Mouse (Mus musculus): Measurements from ENCODE around the gene Sppl2a.
A peak's percentile ranks its signal among the peaks of the same experiment; 100 is the strongest.
"Not testable (repeated sequence)": the region's sequence is repeated elsewhere in the genome, so short reads cannot be mapped to it uniquely, and the experiment has no call there.

Gene Sppl2a

DNA sequence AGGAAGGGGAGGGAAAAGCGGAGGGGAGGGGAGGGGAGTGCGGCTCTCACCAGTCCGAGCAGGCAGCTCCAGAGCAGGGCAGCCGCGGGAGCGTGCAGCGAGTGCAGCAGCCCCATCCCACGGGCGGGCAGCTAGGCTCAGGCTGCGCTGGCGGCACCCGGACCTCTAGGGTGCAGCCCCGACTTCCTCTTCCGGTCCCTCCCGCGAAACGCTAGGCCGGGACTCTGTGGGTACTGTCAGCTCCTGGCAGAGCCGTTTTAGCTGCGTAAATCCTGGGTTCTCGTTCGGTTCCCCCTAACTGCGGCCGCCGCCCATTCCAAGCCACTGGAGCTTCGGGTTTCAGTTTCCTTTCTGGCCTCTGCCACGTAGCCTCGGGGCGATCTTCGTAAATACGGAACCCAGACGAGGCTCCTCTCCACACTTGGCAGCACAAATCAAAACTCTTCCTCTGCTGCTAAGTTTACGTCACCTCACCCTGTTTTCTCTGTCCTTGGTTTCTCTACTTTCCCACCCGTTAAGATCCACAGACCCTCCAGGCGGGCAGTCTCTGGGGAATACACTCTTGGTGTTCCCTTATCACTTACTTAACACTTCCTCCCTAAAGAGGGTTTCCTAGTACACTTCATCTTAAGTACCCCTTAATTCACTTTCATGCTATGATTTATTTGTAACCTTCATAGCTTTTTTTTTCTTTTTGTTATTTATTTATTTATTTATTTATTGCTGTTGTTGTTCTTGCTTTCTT lies at the start of gene Sppl2a:
Sppl2a (minus strand) TSS at position 339 of the 745 bp plus-strand sequence.
- DNase-seq (ENCODE audit: low spot score) = peak; percentile 82

DNA sequence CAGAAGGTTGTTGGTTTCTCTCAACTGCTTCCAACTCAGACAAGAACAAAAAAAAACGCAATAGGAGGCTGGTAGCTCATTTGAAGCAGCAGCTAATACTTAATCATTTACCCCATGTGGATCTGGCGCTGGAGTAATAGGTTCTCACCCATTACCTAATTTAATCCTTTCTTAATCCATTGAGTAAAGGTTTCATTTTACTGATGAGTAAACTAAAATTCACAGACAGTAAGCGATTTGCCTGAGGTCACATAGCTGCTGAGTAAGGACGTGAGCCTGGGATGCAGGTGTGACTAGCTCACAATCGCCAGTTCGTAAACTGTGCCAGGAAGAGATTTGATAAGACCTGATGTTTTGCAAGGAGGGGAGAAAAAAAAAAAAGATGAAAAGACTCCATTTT lies 44.4 kb upstream of the Sppl2a start:
- DNase-seq (ENCODE audit: low spot score) = no peak

DNA sequence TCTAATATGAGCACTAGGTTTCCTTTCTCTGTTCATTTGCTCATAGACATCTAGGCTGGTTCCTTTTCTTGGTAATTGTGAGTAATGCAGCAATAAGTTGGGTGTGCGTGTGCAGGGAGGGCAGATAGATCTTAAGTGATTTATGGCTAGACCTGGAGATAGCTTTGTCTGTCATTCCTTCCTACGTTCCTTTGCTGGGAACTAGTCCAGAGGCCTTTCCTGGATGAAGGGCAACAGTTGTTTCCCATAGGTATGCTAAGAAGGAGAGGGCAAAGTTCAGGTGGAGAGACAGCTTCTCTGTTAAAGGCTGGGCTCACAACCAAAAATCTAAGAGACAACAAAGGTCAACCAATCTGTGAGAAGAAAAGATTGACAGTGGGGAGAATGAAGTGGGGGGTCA lies 28.7 kb upstream of the Sppl2a start:
- no peak for DNase-seq (ENCODE audit: low spot score)

DNA sequence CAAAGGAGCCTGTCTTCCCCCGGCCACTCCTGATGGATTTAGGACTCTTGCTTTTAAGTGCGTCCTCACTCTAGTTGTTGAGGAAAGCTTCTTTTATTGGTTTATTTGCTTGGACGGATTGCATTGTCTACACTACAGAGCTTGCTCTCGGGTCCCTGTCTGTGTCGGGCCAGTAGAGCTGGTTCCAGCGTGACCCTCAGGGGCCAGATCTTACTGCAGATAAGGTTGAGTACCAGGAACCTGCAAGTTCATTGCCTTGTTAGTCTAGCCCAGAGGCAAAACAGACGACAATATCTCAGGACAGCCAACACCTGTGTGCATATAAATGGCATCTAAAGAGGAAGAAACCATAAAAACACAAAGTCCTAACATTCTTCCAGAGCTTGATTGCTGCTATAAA lies 22.6 kb upstream of the Sppl2a start:
- no peak for DNase-seq (ENCODE audit: low spot score)

DNA sequence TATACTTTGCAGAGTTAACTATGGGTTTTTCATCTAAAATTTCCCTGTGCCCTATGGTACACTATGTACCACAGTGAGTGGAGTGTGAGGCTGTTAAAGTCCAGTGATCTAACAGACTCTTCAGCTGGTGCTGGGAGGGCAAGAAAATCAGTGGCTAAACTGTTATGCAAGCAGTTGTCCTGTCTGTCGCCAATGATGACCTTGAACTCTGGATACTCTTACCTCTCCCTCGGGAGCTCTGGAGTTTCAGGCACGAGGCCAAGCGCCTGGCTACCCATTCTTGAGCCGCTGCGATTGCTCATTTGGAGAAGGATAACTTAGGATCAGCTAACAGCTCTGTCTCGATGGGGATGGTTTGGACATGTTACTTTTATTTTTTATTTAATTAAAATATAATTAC lies 18.1 kb upstream of the Sppl2a start:
- DNase-seq (ENCODE audit: low spot score) = no peak

DNA sequence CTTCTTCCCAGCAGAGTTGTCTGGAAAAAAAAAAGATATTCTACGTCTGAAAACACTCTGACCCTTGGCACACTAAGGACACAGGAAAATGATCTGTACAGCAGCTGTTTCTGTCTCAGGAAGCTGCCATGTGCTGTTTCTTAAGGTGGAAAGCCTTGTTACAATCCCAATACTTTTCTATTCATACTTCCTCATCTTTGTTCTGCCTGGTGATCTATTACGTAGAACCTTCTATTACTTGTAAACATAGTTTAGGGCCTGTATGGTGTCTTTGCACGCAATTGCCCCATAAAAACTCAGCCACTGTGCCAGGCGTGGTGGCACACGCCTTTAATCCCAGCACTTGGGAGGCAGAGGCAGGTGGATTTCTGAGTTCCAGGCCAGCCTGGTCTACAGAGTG lies 17.4 kb upstream of the Sppl2a start:
- no peak for DNase-seq (ENCODE audit: low spot score)

DNA sequence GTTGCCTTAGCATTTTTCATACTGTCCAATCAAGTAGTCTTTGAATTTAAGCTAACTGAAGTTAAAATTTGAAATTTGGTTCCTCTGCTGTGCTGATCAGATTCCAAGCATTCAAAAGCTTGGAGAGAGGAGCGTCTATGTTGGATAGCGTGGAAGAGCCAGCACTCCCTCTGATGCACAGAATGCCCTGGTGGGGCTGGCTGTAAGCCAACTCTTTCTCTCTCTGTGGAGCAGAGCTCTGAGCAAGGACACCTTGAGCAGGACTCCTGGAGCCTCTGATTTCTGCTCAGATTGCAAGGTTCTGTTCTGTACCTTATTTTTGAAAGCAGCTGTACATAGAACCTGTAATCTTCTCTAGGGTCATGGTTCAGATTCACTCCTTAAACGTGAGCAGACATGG lies 16.8 kb upstream of the Sppl2a start:
- no peak for DNase-seq (ENCODE audit: low spot score)

DNA sequence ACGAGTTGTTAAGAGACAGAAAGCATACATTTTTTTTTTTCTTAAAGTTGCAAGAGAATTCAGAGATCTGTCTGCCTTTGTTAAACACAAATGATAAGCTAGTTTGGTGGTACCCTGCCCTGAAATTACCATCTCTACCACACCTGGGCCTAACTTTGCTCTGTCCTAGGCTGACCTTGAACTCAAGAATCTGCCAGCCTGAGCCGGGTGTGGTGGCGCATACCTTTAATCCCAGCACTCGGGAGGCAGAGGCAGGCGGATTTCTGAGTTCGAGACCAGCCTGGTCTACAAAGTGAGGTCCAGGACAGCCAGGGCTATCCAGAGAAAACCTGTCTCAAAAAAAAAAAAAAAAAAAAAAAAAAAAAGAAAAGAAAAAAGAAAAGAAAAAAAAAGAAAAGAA lies 16.3 kb upstream of the Sppl2a start:
- not testable (repeated sequence) for DNase-seq (ENCODE audit: low spot score)

DNA sequence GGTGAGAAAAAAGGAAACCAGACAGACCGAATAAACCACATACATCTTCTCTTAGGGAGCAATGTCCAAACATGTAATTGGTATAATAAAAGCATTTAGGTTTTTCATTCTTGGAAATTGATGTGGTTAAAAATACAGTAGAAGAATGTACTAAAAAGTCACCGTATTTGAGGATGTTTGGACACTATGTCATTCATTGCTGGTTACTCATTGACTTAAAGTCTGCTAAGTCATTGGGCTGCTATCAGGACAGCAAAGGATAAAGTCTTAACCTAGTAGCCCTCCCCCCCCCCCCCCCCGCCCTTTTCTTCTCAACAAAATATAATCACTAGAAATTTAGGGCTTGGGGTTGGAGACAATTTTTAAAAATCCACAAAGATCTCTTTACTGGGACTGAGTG lies 15.2 kb upstream of the Sppl2a start:
- DNase-seq (ENCODE audit: low spot score) = no peak

DNA sequence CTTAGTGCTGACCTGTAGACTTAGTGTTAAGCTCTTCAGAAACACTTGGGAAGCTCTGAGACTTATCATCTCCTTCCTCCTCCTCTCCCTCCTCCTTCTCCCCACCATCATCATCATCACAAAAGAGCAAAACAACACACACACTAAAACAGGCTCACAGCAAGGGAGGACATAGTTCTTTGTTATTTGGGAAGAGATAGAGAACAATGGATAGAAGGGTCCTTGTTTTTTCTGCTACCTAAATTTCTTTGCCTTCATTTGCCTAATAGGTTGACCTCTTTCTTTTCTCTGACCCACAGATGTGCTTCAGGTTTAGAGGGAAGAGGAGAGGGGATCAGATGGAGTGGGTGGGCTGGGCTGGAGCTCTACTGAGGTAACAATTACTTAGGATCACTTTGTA lies 14.6 kb upstream of the Sppl2a start:
- no peak for DNase-seq (ENCODE audit: low spot score)

DNA sequence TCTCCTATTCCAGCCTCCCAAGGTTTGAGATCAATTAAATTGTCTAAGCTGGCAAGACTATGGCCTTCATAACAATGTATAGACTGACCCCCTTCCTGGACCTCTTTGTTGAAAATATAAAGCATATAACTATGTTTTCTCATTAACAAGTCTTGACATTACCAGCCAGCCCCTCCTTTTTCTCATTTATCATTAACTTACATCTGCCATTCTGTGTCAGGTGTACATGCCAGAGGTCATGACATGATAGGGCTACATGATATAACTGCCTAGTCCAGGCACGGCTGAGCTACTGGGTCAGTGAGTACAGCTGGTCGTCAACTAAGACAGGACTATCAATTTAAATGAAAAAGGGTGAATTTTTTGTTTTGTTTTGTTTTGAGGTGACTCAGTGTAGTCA lies 10.2 kb upstream of the Sppl2a start:
- no peak for DNase-seq (ENCODE audit: low spot score)

DNA sequence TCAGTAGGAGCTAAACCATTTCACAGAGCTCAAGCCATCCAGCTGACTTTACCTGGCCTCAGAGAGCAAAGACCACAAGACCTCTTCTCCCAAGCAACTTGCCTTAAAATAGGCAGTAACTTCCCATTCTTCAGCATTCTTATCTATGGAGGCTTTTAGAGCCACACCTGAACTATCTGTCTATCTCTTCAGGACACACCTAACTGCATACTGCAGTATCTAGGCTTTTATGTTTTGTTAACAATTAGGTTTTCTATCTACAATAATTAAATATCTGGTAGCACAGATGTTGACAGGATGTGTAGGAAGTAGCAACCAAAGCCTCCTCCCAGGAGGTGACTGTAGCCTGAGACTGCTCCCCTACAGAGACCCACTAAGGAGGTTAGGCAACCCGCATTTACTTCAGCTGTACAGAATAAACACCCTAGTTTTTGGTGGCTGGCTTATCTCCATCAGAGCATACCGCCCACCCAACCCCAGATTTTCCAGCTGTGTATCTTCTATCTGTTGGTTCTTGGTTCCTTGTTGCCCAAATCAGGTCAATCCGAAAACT lies 7.4 kb upstream of the Sppl2a start:
- DNase-seq (ENCODE audit: low spot score) = no peak

DNA sequence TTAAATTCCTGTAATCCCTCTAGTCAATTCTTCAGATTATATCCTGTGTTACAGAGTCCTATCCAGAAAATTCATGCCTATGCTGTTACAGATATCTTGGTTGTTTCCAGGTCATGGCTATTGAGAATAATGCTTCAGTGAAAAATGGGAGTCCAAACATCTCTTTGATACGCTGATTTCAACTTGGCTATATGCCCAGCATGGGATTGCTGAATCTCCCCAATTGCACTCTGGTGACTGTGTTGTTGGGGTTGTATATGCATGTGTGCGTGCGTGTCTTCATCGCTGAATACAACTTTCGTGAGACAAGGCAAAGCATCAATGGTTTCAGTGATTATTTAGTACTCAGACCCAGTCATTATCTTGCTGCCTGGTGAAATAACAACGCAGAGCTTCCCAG lies 5.0 kb upstream of the Sppl2a start:
- no peak for DNase-seq (ENCODE audit: low spot score)

DNA sequence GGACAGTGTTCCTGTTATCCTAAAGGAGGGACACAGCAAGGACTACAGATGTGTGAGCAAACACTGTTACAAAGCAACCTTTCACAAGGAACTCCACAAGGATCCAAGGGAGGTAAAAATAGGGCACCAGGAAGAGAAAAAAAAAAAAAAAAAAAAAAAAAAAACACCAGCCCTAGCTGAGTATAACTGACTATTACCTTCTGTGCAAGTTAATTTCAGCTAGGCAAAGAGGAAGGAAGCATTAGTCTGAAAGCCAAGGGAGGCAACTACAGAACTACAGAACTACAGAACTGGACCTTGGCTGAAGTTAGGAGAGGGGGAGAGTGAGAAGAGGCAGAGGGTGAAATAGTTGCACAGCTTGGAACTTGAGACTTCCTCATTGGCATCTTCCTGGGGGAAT lies 886 bp upstream of the Sppl2a start:
- no peak for DNase-seq (ENCODE audit: low spot score)

DNA sequence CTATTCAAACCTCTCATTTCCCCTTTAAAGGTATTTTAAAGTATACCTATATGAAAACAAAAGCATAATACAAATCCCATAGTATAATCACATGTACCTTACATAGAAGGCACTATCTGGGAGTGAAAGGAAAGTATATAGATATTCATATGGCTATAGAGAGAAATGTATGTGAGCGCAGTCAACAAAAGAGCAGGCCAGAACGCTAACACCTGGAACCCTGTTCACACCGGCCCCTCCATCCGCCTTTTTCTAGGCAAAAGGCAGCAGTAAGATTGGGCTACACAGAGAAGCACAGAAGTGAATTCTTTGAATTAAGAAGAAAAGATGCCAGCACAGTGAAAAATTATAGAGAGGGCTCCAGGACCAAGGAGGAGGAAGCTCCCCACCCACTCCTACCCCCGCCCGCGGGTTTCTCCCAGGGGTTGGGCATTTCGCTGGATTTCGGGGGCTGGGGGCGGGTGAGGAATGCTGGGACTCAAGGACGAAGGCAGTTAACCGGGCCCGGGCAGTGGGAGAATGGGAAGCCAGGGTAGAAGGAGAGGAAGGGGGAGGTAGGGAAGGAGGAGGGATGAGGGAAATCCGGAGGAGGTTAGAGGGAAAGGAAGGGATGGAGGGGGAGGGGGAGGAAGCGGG lies 656 bp downstream of the Sppl2a start:
- DNase-seq (ENCODE audit: low spot score) = no peak

DNA sequence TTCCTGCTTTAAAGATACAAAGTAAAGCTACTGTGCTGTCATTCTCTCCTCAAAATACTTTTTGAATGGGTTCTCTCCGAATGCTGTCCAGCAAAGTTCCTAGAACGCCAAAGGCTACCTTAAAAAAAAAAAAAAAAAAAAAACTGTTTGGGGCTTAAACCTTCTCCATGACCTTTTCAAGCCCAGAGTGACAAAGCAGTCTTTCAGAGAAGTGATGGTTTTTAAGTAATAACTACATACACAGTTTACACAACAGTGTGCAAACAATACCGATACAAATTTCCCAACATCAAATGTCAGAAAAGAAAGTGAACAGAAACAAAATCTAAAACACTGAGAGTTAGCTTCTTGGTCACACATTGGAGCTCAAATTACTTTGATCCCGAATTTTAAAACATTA lies 1.3 kb downstream of the Sppl2a start:
- no peak for DNase-seq (ENCODE audit: low spot score)

DNA sequence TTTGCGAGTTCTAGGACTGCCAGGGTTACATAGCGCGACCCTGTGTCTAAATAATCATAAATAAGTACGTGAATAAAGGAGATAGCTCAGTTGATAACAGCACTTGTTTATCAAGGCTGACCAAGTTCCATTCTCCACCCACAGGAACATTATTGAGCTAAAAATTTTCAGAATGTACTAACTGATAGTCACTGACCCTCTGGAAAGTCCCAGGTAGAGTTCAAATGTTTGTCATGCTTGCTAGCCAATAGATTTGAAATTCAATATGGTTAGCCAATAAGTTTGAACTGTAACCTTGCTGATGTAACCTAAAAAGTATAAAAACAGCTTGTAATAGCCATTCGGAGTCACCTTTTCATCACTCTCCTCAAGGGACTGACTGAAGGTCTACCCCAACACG lies 4.4 kb downstream of the Sppl2a start:
- no peak for DNase-seq (ENCODE audit: low spot score)

DNA sequence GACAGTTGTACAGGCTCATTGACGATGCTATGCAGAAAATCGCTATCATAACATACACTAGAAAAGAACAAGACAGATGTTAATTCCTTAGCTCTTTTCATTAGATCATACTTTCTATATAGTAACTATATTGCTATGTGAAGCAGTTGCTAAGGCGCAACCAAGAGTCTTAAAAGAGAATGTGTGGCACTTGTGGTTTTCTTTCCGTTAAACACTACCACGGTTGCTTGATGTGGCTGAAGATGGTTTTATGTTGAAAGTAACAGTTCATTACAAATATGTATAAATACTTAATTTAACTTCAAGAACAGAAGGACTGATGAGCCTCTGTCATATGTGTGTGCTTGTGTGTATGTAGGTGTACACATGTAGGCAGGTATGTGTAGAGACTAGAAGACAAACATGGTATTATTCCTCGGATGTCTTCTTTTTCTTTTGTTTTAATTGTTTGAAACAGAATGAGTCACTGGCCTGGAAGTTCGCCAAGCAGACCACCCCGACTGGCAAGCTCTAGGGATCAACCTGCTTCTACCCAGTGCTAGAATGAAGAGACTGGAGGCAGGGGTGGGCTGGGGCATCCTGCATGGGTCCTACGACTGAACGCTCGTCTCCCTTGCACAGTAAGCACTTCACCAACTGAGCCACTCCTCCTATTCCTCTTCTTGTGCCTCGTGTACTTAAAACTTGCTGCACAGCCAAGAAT lies 12.5 kb downstream of the Sppl2a start:
- no peak for DNase-seq (ENCODE audit: low spot score)

DNA sequence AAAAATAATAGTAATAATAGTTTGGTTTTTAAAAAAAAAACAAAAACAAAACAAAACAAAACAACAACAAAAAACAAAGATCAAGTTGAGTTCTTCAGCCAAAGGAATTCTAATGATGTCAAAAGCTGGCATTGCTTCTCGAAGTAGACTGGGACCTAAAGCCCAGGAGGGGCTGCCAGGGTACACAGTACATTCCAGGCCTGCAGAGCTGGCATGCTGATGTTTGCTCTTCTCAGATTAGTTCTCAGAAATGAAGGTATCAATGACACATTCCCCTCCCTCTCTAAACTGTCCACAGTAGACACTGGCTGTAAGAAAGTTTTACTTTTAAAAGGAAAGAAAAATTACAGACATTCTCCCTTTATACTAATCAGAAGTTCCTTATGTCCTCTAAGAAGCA lies 16.8 kb downstream of the Sppl2a start:
- DNase-seq (ENCODE audit: low spot score) = no peak

DNA sequence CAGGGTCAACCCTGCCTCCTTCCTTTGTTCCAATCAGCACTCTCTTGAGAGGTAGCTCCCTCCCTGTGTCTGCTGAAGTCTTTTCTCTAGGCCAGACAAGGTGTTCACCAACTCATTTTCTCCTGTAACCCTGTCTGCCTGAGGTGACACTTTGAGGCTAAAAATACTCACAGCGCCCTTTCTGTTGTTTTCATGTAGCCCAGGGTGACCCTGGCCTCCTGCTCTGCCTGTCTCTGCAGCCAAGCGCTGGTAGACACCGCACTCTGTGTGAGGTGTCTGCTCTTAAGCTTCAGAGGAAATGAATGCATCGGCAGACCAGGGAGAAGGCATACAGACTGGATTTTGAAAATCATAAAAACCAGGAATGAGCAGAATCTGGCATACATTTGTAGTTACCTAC lies 18.9 kb downstream of the Sppl2a start:
- DNase-seq (ENCODE audit: low spot score) = no peak

DNA sequence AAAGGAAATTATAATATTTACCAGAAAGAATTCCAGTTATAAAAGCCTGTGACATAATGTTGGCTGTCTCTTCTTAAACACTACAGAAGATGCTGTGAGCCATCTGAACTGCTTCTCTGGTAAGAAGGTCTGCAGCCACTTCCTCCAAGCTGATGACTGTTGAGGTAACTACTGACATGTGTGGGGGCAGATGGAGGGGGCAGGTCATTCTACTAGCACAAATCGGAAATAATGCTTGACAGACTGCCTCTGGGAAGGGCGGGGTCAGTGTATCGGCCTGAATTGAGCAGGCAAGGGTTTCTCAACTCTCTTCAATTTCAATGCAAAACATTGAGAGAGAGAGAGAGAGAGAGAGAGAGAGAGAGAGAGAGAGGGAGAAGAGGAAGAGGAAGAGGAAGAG lies 28.9 kb downstream of the Sppl2a start:
- no peak for DNase-seq (ENCODE audit: low spot score)

DNA sequence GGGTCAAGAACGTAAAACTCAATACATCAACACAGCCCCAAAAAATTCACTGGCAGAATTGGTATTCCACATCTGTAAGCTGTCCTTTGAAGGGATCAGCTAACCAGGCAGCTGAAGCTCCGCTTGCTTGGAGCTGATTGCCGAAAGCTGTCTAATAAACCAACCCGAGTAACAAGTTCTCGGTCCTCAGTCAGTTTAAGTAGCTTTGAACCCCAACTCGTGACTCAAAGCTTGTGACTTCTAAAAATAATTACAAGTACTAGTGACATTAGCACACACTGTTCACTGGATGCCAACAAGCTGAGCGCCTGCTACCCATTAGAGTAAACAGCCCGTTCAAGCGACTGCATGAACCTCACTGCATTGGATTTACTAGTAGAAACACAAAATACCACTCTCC lies 35.5 kb downstream of the Sppl2a start:
- DNase-seq (ENCODE audit: low spot score) = no peak

DNA sequence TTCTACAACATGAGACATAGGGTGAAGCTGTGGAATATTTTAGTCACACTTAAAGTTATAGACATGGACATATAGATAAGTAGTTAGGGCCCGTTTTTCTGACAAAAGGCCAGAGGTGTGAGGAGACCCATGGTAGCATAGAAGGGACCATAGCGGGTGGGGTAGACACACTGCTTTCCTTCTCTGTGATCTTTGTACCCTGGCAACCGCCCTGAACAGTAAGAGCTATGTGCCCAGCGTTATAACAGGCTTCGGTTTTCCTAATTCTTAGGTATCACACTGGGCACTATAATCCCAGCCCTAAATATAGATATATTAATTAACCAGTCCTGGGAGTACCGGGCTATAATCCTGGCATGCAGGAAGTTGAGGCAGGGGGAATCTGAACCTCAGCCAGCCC lies 36.1 kb downstream of the Sppl2a start:
- no peak for DNase-seq (ENCODE audit: low spot score)
